Mouse (Mus musculus): Measurements from ENCODE around the gene Sdk1. TPM values are rescaled to one million over a fixed set of nuclear protein-coding genes. Genes with fewer than 3 reads are reported as not detected.

Sdk1 gene
- polyA plus RNA-seq, 1 experiment, result 1.6 TPM

- WGBS, result 58% methylated on average over 12 of the region's 12 CpGs
- Histone ChIP-seq H3K36me3 (ENCODE audit: control insufficient read depth, insufficient read depth, low read length) (no peaks in the 10 kb centered on the region), H3K4me3 (ENCODE audit: control insufficient read depth, insufficient read depth, low read length) (no peak overlapping the region), H3K27ac (ENCODE audit: control insufficient read depth, insufficient read depth, low read length) (no peak overlapping the region), H3K4me1 (replicated peaks; ENCODE audit: control insufficient read depth, insufficient read depth, low read length) (0 out of 2 replicates have a peak, but pooled peaks cover 3% of the 10 kb centered on the region), H3K27me3 (ENCODE audit: control insufficient read depth, insufficient read depth, low read length) (no peaks in the 10 kb centered on the region)
- DNase-seq, result peak; percentile 34
- TF ChIP-seq POLR2A (IDR thresholded peaks at IDR 0.05; ENCODE audit: control insufficient read depth, extremely low read depth, insufficient read depth, low read length, poor library complexity) (no peak), CTCF (IDR thresholded peaks at IDR 0.05; ENCODE audit: borderline replicate concordance, control insufficient read depth, extremely low read depth, insufficient read depth, low read length, poor library complexity) (no peak)
Measured at GRCm38 (mm10) chr5:142024448-142024847, 783.2 kb downstream of the Sdk1 start.

GRCm38 (mm10) chr5:142036536-142036935, 795.2 kb downstream of the Sdk1 start:
- WGBS, result 93% methylated on average over 9 of the region's 9 CpGs
- no peak overlapping the region for H3K4me3 ChIP-seq (ENCODE audit: control insufficient read depth, insufficient read depth, low read length)

GRCm38 (mm10) chr5:142039236-142039635, 797.9 kb downstream of the Sdk1 start:
- WGBS, result 35% methylated on average over 6 of the region's 6 CpGs

More at GRCm38 (mm10) chr5:142036536-142036935, 795.2 kb downstream of the Sdk1 start:
- DNase-seq, result no peak
- peaks cover 40% of the 10 kb centered on the region for H3K4me1 ChIP-seq (replicated peaks; ENCODE audit: control insufficient read depth, insufficient read depth, low read length)
- H3K27ac ChIP-seq (ENCODE audit: control insufficient read depth, insufficient read depth, low read length), result no peak overlapping the region
- H3K36me3 ChIP-seq (ENCODE audit: control insufficient read depth, insufficient read depth, low read length), result no peaks in the 10 kb centered on the region
- H3K27me3 ChIP-seq (ENCODE audit: control insufficient read depth, insufficient read depth, low read length), result no peaks in the 10 kb centered on the region
- no peak for TF ChIP-seq CTCF (IDR thresholded peaks at IDR 0.05; ENCODE audit: borderline replicate concordance, control insufficient read depth, extremely low read depth, insufficient read depth, low read length, poor library complexity)
- no peak for TF ChIP-seq POLR2A (IDR thresholded peaks at IDR 0.05; ENCODE audit: control insufficient read depth, extremely low read depth, insufficient read depth, low read length, poor library complexity)

GRCm38 (mm10) chr5:142039891-142040530, 798.7 kb downstream of the Sdk1 start:
- Histone ChIP-seq H3K4me3 (ENCODE audit: control insufficient read depth, insufficient read depth, low read length) (no peak overlapping the region), H3K27ac (ENCODE audit: control insufficient read depth, insufficient read depth, low read length) (peak overlapping the region; percentile 96), H3K27me3 (ENCODE audit: control insufficient read depth, insufficient read depth, low read length) (no peaks in the 10 kb centered on the region), H3K4me1 (replicated peaks; ENCODE audit: control insufficient read depth, insufficient read depth, low read length) (peaks cover 55% of the 10 kb centered on the region), H3K36me3 (ENCODE audit: control insufficient read depth, insufficient read depth, low read length) (no peaks in the 10 kb centered on the region)
- TF ChIP-seq CTCF (IDR thresholded peaks at IDR 0.05; ENCODE audit: borderline replicate concordance, control insufficient read depth, extremely low read depth, insufficient read depth, low read length, poor library complexity) (no peak), POLR2A (IDR thresholded peaks at IDR 0.05; ENCODE audit: control insufficient read depth, extremely low read depth, insufficient read depth, low read length, poor library complexity) (no peak)
- peak; percentile 78 for DNase-seq
- 7% methylated on average over 4 of the region's 4 CpGs for WGBS

More at GRCm38 (mm10) chr5:142039236-142039635, 797.9 kb downstream of the Sdk1 start:
- H3K27ac ChIP-seq (ENCODE audit: control insufficient read depth, insufficient read depth, low read length), result peak overlapping the region; percentile 96
- DNase-seq, result peak; percentile 54
- H3K4me3 ChIP-seq (ENCODE audit: control insufficient read depth, insufficient read depth, low read length), result no peak overlapping the region
- peaks cover 55% of the 10 kb centered on the region for H3K4me1 ChIP-seq (replicated peaks; ENCODE audit: control insufficient read depth, insufficient read depth, low read length)
- TF ChIP-seq CTCF (IDR thresholded peaks at IDR 0.05; ENCODE audit: borderline replicate concordance, control insufficient read depth, extremely low read depth, insufficient read depth, low read length, poor library complexity) (no peak), POLR2A (IDR thresholded peaks at IDR 0.05; ENCODE audit: control insufficient read depth, extremely low read depth, insufficient read depth, low read length, poor library complexity) (no peak)
- H3K27me3 ChIP-seq (ENCODE audit: control insufficient read depth, insufficient read depth, low read length), result no peaks in the 10 kb centered on the region
- H3K36me3 ChIP-seq (ENCODE audit: control insufficient read depth, insufficient read depth, low read length), result no peaks in the 10 kb centered on the region

- H3K27me3 ChIP-seq (ENCODE audit: control insufficient read depth, insufficient read depth, low read length), result no peaks in the 10 kb centered on the region
- peaks cover 55% of the 10 kb centered on the region for H3K4me1 ChIP-seq (replicated peaks; ENCODE audit: control insufficient read depth, insufficient read depth, low read length)
- no peak for TF ChIP-seq CTCF (IDR thresholded peaks at IDR 0.05; ENCODE audit: borderline replicate concordance, control insufficient read depth, extremely low read depth, insufficient read depth, low read length, poor library complexity)
- no peak for TF ChIP-seq POLR2A (IDR thresholded peaks at IDR 0.05; ENCODE audit: control insufficient read depth, extremely low read depth, insufficient read depth, low read length, poor library complexity)
- peak overlapping the region; percentile 59; the same call in 1 of the 2 replicates for H3K27ac ChIP-seq (ENCODE audit: control insufficient read depth, insufficient read depth, low read length)
- no peak overlapping the region for H3K4me3 ChIP-seq (ENCODE audit: control insufficient read depth, insufficient read depth, low read length)
- DNase-seq, result no peak
- 94% methylated on average over 8 of the region's 8 CpGs for WGBS
- no peaks in the 10 kb centered on the region for H3K36me3 ChIP-seq (ENCODE audit: control insufficient read depth, insufficient read depth, low read length)
Measured at GRCm38 (mm10) chr5:142041226-142041802, 800.0 kb downstream of the Sdk1 start.

GRCm38 (mm10) chr5:142061781-142062180, 820.5 kb downstream of the Sdk1 start:
- H3K36me3 ChIP-seq (ENCODE audit: control insufficient read depth, insufficient read depth, low read length), result no peaks in the 10 kb centered on the region
- no peak overlapping the region for H3K4me3 ChIP-seq (ENCODE audit: control insufficient read depth, insufficient read depth, low read length)
- peak; percentile 27 for DNase-seq
- TF ChIP-seq CTCF (IDR thresholded peaks at IDR 0.05; ENCODE audit: borderline replicate concordance, control insufficient read depth, extremely low read depth, insufficient read depth, low read length, poor library complexity) (no peak), POLR2A (IDR thresholded peaks at IDR 0.05; ENCODE audit: control insufficient read depth, extremely low read depth, insufficient read depth, low read length, poor library complexity) (no peak)
- 59% methylated on average over 4 of the region's 4 CpGs for WGBS
- H3K4me1 ChIP-seq (replicated peaks; ENCODE audit: control insufficient read depth, insufficient read depth, low read length), result peaks cover 6% of the 10 kb centered on the region; the same call in 1 of the 2 replicates
- H3K27me3 ChIP-seq (ENCODE audit: control insufficient read depth, insufficient read depth, low read length), result no peaks in the 10 kb centered on the region
- H3K27ac ChIP-seq (ENCODE audit: control insufficient read depth, insufficient read depth, low read length), result no peak overlapping the region
